Mouse (Mus musculus): ENCODE results near the gene Ripor2.

Ripor2 gene

DNA sequence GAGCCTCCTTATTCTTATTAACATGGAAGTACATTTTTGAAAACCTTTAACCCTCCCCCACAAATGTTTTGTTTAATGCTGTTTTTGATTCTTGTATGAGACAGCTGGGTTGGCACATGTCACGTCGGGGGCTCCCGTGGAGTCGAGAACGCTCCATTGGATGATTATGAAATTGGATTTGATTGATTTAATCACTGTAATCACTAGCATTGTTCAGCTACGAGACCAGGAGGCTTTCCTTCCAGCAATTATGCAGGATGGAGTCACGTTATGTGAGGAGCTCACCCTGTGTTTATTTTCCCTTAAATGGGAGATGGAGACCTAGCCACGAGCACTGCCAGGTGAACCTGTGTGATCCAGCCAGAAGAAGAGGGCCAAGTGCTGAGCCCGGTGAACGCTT is at the start of gene Ripor2:
Ripor2 (plus strand) TSS at position 357 of the 400 bp plus-strand sequence.
- DNase-seq = no peak

- no peak for DNase-seq
These were observed 45.3 kb upstream of the Ripor2 start for GRCm38 (mm10) chr13:24536531-24537167.

- DNase-seq = no peak
These were observed 44.0 kb upstream of the Ripor2 start for GRCm38 (mm10) chr13:24538012-24538411.

DNA sequence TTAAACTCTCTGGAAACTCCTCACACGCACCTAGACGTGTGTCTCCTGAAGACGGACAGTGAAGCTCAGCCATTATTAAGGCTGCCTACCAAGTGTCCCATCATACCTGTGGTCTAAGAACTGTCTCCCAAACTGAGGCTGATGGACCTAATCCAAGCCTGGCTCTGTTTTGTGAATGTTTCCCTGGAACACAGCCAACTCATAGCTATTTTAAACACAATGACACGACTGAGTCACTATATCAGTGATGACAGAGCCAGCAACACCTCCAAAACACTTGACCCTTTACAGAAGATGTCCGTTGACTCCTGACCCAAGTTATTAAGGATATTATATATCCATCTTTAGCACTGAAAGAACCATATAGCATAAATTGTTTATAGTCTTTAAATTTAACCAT is 43.0 kb upstream of the Ripor2 start:
- no peak for DNase-seq

GRCm38 (mm10) chr13:24545677-24546076 is 36.3 kb upstream of the Ripor2 start:
- no peak for DNase-seq

DNA sequence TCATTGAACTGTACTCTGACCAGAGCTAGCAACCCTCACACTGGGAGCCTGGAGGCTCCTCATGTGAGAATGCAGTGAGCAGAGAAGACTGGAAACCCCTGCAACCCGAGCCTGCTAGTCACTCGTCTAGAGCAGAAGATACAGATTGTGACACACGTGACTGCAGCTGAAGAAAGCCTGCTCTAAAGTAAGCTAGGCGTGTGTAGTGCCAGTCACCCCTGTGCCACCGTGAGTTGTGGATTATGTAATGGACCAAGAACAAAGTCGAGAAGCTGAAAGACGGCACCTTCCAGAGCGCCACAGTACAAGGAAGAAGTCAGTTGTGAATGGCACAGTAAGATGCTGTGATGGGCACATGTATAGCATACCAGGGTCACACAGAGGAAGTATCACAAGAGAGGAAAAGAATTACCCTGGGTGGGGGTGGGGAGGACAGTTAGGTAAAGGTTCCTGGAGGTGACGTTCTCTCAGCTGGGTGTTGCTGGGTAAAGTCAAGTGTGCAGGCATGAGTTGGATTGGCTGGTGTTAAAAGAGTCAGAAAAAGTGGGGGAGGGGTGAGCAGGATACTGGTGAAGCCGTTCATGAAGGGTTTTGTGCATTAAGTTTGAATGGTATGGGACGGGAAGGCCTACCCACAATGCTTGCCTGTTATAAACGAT is 35.1 kb upstream of the Ripor2 start:
- DNase-seq = no peak

DNA sequence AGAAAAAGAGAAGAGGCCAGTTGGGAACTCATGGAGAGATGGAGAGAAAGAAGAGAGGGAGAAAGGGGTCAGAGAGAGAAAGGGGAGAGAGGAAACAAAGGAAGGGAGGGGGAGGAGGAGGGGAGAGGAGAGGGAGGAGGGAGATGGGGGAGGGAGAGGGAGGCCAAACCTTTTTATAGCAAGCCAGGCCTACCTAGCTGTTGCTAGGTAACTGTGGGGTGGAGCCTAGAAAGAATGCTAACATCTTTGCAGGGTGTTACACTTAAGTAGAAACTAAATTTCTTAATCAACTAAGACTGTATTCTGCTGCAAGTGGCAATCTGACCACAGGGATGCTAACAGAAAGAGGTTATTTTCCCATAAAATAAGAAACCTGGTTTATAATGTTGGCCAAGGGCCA is 33.1 kb upstream of the Ripor2 start:
- DNase-seq = no peak

GRCm38 (mm10) chr13:24551100-24551931 is 30.7 kb upstream of the Ripor2 start:
- no peak for DNase-seq

DNA sequence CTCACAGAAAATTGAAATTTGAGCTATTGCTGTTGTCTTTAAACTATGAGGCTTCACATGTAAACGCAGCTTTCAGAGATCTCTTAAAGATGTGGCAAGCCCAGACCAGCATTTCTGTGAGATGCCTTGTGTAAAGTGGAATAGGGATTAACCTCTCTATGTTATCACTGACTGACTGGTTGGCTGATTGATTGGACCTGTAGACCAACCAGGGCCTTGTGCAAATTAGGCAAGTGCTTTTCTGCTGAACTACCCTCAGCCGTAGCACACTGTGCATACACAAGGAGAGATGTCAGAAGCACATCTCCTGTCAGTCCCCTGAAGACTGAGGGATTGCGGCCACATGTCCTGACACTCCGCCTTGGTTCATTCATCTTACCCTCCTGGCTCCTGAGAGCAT is 29.9 kb upstream of the Ripor2 start:
- no peak for DNase-seq

DNA sequence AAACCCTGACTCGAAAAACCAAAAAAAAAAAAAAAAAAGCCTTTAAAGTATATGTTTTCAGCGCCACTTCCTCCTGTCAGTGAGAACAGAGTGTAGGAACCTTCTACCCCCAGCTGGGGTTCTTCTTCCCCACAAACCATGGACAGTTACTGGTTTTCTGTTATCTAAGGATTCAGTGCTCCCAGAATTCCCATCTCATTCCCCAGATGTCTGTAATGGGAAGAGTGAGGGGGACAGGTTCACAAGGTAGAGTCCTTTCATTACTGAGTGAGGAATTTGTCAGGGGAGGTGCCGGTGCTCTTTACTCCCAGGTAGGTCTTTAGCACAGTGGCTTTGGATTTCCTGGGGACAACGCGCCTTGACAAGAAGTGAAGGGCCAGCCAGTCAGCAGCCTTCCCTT is 20.6 kb upstream of the Ripor2 start:
- DNase-seq = no peak

- DNase-seq = no peak
These were observed 17.3 kb upstream of the Ripor2 start for GRCm38 (mm10) chr13:24564706-24565105.

- no peak for DNase-seq
These were observed 16.6 kb upstream of the Ripor2 start for GRCm38 (mm10) chr13:24565230-24565949.

GRCm38 (mm10) chr13:24565950-24566320 is 16.1 kb upstream of the Ripor2 start:
- DNase-seq = no peak

DNA sequence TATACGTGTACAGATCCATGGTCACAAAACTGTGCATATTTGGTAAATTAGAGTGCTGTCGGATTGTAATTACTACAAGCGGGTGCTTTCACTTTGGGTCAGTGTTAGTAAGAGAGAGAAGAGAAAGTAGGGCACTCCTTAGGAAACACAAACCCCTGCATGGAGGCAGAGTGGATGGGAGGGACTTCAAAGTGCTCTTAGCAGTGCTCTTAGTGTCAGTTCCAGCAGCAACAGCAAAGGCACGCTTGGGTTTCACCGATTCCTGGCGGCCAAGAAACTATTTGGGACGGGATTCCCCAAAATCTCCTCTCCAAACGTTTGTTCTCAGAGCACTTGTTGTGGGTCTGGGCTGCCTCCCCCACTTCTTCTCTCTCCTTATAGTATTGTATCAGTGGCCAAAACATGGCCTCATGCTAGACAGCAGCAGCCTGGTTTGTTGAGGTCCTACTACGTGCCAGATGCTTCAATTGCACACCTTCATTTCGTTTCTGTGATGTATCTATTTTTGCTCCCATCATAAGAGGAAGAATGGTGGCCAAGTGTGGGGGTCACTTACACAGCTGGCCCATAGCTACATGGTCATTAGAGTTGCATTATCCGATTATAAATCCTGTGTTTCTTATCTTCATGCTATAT is 14.7 kb upstream of the Ripor2 start:
- no peak for DNase-seq

DNA sequence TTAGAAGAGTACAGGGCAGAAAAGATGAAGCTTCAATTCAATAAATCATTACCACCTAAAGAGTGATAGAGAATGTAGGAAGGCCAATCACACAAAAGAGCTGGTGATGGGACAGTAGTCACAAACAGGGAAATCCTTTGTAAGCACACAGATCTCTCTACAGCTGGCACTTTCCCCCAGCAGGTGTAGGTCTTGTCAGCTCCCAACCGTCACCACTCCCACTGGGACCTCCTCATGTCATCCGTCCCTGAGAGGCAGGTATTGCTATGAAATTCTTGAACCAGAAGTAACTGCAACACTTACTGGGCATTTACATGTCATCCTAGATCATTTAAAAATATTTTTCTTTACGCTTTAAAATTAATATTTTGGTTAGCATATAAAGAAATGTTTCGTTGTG is 12.9 kb upstream of the Ripor2 start:
- no peak for DNase-seq

DNA sequence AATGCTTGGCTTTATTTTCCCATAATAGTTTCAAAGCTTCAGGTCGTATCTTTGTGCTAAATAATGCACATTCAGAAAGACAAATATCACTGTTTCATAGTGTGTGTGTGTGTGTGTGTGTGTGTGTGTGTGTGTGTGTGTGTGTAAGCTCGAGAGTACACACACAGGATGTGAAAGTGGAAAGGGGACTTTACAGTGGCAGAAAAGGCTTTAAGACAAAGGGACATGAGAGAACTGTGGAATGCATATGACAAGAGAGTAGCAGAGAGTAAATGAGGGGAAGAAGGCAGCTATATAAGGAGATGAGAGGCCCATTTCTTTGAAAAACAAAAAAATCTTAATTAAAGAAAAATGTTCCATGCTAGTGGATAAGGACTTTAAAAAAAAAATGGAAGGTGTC is 11.3 kb upstream of the Ripor2 start:
- no peak for DNase-seq

- DNase-seq = no peak
These were observed 10.1 kb upstream of the Ripor2 start for GRCm38 (mm10) chr13:24571906-24572305.

GRCm38 (mm10) chr13:24575126-24575525 is 6.9 kb upstream of the Ripor2 start:
- no peak for DNase-seq

GRCm38 (mm10) chr13:24576338-24577119 is 5.5 kb upstream of the Ripor2 start:
- no peak for DNase-seq

GRCm38 (mm10) chr13:24578317-24578716 is 3.7 kb upstream of the Ripor2 start:
- DNase-seq = no peak

DNA sequence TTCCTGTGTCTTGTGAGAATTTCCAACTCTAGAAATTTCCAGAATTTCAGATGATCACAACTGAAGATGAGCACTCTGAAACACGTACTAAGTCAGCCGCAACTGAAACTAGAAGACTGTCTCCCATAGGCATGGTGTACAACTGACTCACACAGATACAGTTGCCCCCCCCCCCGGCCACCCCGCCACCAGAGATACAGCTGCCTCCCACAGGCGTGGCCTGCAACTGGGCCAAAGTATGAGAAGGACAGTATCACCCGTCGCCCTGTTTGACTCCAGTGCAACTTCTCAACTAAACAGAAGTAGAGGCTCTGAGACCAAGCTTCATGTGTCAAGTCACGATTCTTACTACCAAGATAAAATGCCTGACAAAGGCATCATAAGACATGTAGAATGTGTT is 1.2 kb upstream of the Ripor2 start:
- DNase-seq = no peak

DNA sequence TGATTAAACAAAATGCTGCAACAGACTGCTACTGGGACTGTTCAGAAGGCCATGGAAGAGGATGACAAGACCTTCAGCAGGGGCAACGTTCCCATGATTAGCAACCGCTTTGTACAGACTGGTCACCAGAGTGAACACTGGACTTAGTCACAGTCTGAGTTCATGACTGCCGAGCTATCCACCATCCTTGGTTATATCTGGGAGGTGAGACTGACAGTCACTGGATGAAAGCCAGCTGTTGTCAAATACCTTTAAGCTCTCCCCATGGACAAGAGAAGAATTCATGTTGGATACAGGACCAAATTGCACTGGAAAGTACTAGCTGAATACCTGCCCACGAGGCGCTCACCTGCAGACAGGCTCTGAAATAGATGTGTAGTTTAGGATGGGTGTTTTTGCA is 2.4 kb downstream of the Ripor2 start:
- DNase-seq = no peak
